Mouse (Mus musculus) left cerebral cortex, adult 8-10 months (tissue): Measurements from ENCODE around the gene C2cd2l. TPM values are rescaled to one million over a fixed set of nuclear protein-coding genes. Genes with fewer than 3 reads are reported as not detected.

Source experiments
- DNase-seq, 2 experiments: peaks; one replicate each; pipeline ENCODE4 v3.0.0; 2022; ENCODE audit warnings: low spot score in 2 of 2
- microRNA-seq, 2 experiments: library from miRNA; unstranded; fragments of <30 nt; microRNA quantifications; one replicate each; pipeline ENCODE4 v1.2.0; 2022
- total RNA-seq, 4 experiments: library from RNA; stranded (reverse); gene quantifications; 2 replicates each; pipeline ENCODE4 v1.2.4; 2022

Gene C2cd2l
- total RNA-seq, 4 experiments from 2014 or later, result 201 to 282 (median 245) TPM

GRCm38 (mm10) chr9:44268027-44268360, 52.1 kb downstream of the C2cd2l start:
- DNase-seq, result peak; percentile 57 to 76

DNA sequence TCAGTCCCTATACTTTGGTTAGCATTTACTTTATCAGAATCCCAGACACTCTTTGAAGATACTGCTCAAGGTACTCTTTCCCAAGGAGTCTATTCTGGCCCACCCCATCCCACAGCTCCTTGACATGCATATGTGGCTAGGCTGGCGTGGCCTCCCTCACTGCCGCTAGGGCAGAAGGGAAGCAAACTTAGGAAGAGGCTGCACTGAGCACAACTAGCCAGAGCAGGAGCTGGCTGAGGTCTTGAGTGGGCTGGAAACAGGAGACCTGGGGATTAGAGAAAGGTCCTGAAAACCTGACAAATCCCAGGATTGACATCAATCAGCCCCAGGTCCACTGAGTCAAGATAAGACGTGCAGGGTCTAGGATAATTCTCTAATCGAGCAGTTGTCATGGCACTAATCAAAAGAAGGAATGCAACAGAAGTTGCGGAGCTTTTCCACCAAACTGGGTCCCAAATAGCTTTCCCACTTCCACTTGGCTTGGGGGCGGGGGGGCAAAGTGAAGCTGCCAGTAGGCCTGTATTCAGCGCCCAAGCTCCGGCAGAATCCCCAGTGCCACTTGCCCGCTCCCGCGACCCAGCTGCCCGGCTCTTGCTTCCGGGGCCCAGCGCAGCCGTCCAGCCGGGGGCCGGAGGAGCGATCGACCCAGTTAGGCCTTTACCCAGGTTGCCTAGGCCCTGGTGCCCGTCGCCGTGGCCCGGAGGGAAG, 52.6 kb downstream of the C2cd2l start:
- DNase-seq, result no peak

DNA sequence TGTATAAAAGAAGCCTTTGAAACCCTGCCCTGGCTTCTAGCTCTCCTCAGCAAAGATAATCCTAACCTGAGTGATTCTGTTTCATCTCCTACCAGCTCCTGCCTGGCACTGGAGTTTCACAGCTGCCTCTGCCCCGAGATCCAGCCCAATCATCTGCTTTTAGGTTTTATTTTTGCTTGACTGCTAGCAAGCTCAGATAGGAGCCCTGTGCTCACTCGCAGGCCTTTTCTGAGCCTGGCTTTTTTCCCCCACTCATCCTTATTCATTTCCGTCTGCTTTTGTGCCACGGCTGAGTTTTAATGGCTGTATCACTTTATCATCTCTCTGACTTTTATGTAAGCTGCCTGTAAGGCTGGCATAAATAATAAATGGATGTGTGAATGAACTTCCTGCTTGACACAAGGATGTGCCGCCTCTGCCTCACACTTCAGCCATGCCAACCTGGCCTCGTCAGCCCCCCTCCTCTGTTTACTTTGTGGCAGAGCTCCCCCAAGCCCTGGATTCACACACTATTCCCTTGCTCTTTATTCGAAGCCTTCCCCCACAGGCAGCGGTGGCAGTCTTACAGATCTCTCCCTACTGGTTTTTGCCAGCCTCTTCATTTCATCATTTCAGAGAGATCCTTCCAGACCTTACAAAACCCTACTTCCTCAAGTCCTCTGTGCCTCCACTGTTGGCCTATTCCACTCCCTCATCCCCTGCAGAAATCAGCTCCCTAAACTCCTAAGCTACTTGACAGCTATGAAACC, 53.4 kb downstream of the C2cd2l start:
- DNase-seq, result no peak

DNA sequence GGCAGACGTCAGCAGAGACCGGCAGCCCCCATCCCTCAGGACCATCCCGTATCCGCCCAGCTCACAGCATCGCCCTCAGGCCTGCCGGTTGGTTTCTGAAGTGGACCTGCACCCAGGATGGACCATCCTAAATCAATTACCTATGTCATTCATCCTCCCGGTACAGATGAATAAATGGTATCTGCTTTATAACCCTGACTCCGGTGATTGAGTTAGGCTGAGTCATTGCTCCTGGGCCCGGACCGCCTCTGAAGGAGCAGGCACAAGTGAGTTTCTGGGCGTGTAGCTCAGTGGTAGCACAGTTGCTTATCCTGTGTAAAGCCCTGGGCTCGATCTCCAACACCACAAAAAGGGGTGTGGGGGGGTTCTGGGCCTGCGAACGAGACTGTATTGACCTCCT, 58.7 kb downstream of the C2cd2l start:
- no peak for DNase-seq

Small RNA genes within 50 kb of the gene (microRNA-seq; reads per million reads assigned to microRNA genes)
- 0 reads per million in 2 experiments for gene Gm44335

Other genes with a start within 250 kb of the C2cd2l start
- 1 to 10 TPM in 2 of 4 experiments, under 1 TPM in 2; 0.30 to 3.6 (median 0.95) TPM for gene Mfrp, start 218.6 kb downstream of the C2cd2l start, total RNA-seq
- gene C1qtnf5, start 213.0 kb downstream of the C2cd2l start, total RNA-seq, result 10 to 100 TPM; 24.1 to 32.7 (median 26.3) TPM
- under 1 TPM in 2 of 4 experiments, not detected in 2; 0.67 to 0.78 TPM for gene Gm49380, start 206.8 kb downstream of the C2cd2l start, total RNA-seq
- gene Rnf26, start 206.8 kb downstream of the C2cd2l start, total RNA-seq, result 10 to 100 TPM; 26.9 to 33.4 (median 30.6) TPM
- gene Mcam, start 185.8 kb downstream of the C2cd2l start, total RNA-seq, result 10 to 100 TPM; 12.0 to 15.2 (median 13.9) TPM
- gene Cbl, start 86.2 kb downstream of the C2cd2l start, total RNA-seq, result 10 to 100 TPM; 48.8 to 55.0 (median 52.5) TPM
- 1 to 10 TPM; 1.6 to 3.9 (median 3.4) TPM for gene Ccdc153, start 79.6 kb downstream of the C2cd2l start, total RNA-seq
- under 1 TPM; 0.38 to 0.76 (median 0.67) TPM for gene Pdzd3, start 68.8 kb downstream of the C2cd2l start, total RNA-seq
- 10 to 100 TPM; 10.6 to 13.8 (median 11.8) TPM for gene Nlrx1, start 51.7 kb downstream of the C2cd2l start, total RNA-seq
- gene Abcg4, start 31.7 kb downstream of the C2cd2l start, total RNA-seq, result 10 to 100 TPM; 57.0 to 65.5 (median 58.8) TPM
- 10 to 100 TPM; 30.2 to 34.9 (median 33.3) TPM for gene Hinfp, start 14.6 kb downstream of the C2cd2l start, total RNA-seq
- 10 to 100 TPM; 15.2 to 16.9 (median 16.5) TPM for gene Dpagt1, start 5.7 kb upstream of the C2cd2l start, total RNA-seq
- gene H2afx, start 14.4 kb upstream of the C2cd2l start, total RNA-seq, result 10 to 100 TPM; 45.6 to 48.7 (median 47.8) TPM
- 10 to 100 TPM; 19.4 to 21.5 (median 20.4) TPM for gene Hmbs, start 23.9 kb upstream of the C2cd2l start, total RNA-seq
- 10 to 100 TPM; 61.9 to 66.7 (median 63.5) TPM for gene Vps11, start 41.4 kb upstream of the C2cd2l start, total RNA-seq
- gene Hyou1, start 59.2 kb upstream of the C2cd2l start, total RNA-seq, result 100 to 1,000 TPM; 106 to 115 (median 112) TPM
- gene Slc37a4, start 76.6 kb upstream of the C2cd2l start, total RNA-seq, result 10 to 100 TPM; 30.5 to 34.1 (median 31.8) TPM
- gene Rps25, start 86.9 kb upstream of the C2cd2l start, total RNA-seq, result 100 to 1,000 TPM; 768 to 851 (median 802) TPM
- 10 to 100 TPM; 67.4 to 74.5 (median 72.5) TPM for gene Trappc4, start 87.3 kb upstream of the C2cd2l start, total RNA-seq
- gene Ccdc84, start 98.3 kb upstream of the C2cd2l start, total RNA-seq, result 10 to 100 TPM; 17.6 to 25.7 (median 18.8) TPM
- not detected for gene Foxr1, start 120.9 kb upstream of the C2cd2l start, total RNA-seq
- not detected for gene Upk2, start 134.7 kb upstream of the C2cd2l start, total RNA-seq
- gene Bcl9l, start 162.5 kb upstream of the C2cd2l start, total RNA-seq, result 10 to 100 TPM; 60.4 to 67.8 (median 61.9) TPM
- gene Cxcr5, start 241.6 kb upstream of the C2cd2l start, total RNA-seq, result not detected